Mouse (Mus musculus) gastrocnemius, postnatal 25 days (tissue): ENCODE data around the gene Mthfsd. TPM values are rescaled to one million over a fixed set of nuclear protein-coding genes. Genes with fewer than 3 reads are reported as not detected.

Experiments used
- DNase-seq: peaks from one replicate; pipeline ENCODE4 v3.0.0; 2022
- microRNA-seq, 2 experiments: library from miRNA; unstranded; fragments of <30 nt; microRNA quantifications; one replicate each; pipeline ENCODE4 v1.2.0; 2021; ENCODE audit warnings: borderline replicate concordance in 2 of 2
- total RNA-seq, 2 experiments: library from RNA; stranded (reverse); gene quantifications; 1 replicate in 1 of 2; 2 replicates in 1 of 2; pipeline ENCODE4 v1.2.3; 2021

Mthfsd gene
- total RNA-seq, 2 experiments from 2014 or later, result 14.6 to 15.0 TPM

DNA sequence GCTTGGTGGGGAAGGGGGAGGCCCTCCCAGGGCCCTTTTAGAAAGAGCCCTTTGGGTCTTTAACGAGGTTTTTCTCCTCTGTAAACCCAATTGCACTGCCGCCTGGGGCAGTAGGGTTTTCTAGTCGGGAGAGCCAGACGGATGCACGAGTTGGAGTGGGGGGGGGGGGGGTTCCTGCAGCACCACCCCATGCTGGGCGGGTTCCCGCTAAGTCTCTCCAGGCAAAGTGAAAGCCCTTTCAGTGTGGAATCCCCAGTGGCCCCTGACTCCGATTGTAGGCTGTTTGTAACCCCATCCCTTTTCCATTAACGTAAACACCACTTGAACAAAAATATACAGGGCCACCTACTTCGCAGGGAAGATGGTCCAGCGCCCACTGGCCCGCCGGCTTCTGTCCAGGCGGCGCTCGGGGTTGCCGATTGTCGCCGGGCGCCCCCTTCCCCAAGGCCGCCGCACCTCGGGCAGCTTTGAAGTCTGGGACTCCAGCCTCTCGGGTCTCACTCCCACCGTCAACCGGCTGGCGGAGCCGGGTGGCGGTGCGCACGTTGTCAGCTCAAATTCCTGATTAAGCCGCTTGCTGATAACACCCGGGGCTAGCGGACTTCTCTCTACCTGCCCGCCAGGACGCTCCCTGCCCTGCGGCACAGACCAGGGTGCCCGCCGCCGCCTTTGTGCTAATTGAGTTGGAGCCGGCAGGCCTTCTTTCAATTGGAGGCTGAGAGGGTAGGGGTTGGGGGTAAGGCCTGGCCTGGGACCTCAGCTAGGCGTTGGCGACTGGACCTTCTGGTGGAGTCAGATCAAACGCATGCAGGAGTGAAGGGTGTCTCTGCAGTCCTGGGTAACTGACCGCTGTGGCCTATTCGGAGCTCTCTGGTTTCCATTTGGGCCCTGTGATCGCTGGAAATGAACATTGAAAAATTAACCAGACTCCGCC lies 34.8 kb downstream of the Mthfsd start:
- DNase-seq, result no peak

DNA sequence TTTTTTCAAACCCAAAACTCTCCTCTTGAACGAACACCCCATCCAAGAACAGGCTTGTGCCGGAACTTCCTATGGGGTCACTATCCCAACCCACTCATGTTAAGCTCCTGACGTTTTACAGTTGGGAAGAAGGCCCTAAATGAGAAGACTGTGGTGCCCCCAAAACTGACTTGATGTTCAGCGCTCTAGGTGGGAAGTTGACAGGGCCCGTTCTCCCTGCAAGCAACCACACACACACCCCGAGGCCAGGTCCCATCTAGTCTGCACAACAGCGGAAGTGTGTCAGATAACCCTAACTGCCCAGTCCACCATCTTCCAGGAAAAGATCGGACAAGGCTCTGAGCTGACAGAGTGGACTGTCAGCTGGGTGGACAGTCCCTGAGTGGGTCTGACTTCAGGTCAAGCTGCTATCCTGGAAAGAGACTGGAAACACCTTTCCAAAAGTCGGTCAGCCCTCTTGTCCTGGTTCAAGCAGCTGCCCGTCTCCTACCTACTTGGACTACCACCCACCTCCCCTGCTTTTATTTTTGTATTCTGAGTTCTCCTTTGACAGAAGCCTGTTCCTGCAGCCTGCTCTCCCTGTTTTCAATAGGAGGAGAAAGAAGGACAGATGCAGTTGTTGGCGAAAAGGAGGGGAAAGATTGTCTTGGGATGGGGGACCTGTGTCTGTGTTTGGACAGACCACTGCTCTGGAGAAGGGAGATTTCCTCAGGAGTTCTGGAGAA lies 35.6 kb downstream of the Mthfsd start:
- no peak for DNase-seq

DNA sequence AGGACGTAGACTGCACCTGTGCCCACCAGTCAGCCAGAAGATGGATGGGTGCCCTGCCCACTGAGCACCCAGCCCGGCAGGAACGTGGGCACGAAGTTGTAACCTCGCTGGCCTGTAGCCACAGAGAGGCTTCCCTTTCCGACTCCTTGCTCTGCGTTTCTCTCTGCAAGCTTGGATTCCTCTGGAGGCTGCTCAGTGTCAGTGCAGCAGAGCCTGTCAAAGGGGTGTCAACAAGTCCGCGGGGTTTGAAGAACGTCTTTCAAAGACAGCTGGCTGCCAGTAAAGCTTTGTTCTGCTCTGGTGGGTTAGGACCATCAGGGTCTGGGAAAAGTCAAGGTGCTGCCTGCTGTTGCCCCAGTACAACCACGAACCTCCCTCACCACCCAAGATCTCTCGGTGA lies 36.7 kb downstream of the Mthfsd start:
- no peak for DNase-seq

DNA sequence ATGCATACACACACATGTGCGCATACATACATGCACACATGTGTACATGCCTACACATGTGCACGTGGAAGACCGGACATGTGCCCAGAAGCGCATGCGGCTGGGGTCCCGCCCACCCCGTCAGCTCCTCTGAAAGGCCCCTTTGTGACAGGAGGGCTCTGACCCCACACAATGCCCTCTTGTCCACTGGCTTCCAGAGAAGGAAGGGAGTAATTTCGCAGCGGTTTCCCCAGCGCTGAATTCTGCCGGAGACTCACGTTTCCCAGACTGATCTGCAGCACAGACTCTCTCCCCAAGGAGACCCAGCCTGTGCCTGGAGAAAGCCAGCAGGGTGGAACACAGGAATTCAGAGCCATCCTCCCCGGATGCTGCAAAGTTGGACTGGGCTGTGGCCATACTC lies 44.5 kb downstream of the Mthfsd start:
- DNase-seq, result no peak

GRCm38 (mm10) chr8:121062521-121062920 lies 45.7 kb downstream of the Mthfsd start:
- DNase-seq, result no peak

DNA sequence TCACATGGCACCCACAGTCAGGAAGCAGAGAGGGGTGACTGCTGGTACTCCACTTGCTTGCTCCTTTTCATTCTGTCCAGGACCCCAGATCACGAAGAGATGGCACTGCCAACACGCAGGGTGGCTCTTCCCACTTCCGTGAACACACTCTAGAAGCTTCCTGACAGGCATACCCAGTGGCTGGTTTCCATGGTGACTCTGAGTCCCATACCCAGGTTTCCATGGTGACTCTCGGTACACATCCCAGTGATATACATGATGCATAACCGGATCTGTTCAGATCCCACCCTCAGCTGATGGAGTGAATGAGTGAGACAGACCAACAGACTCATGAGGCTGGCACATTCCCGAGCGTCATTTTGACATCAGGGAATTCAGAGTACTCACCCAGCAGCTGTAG lies 49.1 kb downstream of the Mthfsd start:
- no peak for DNase-seq

DNA sequence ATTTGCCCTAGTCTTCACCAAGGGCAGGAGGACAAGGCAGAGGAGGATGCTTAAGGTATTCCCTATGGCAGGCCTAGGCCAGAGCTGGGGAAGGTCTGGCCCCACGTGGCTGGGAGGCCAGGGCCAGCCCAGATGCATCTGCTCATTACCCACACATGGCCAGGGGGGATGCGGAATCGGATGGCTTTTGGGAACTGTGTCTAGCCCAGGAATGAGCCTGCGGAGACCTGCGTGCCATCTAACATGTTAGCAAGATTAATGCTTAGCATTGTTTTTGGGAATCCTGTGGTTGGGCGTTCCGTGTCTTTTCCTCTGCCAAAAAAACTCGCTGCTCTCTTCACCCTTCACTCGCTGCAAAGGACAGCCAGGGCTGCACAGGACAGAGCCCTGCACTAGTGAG lies 50.1 kb downstream of the Mthfsd start:
- DNase-seq, result no peak

- no peak for DNase-seq
These were observed 60.8 kb downstream of the Mthfsd start for GRCm38 (mm10) chr8:121047441-121047840.

DNA sequence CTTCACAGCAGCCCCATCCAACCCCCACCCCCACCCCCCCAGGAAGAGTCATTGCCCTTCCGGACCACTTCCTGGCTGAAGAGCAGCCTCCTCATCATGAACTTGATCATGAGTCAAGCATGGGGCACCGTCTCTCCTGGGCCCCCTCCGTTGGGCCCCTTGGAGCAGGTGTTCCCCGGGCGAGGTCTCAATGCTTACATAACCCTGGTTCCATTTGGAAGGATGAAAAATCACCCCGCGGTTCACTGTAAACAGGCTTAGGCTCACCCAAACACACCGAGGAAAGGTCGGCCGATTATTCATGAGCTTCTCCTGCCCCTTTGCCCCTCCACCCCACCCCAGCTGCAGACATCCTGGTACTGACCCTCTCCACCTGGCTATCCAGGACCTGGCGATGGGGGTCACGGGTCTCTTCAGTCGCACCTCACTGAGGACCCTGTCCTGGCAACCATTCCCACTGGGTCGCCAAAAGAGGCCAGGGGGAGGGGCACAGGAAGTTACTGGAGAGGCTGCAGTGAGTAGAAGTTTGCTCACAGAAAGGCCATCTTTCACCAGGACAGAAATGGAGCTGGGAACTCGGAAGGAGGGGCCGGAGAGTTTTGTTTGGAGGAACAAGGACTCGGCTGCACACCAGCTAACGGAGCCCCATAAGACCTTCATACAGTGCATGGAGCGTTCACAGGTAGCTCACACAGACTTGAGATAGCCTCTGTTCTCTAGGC lies 64.3 kb downstream of the Mthfsd start:
- DNase-seq, result no peak

Small RNAs within 50 kb of the gene (microRNA-seq; reads per million reads assigned to microRNA genes)
- gene Gm27530, result 0 reads per million in 2 experiments

Other genes with a start within 250 kb of the Mthfsd start
- not detected for gene Foxf1, start 24.0 kb downstream of the Mthfsd start, total RNA-seq
- gene Foxc2, start 7.8 kb upstream of the Mthfsd start, total RNA-seq, result under 1 TPM; 0.41 to 0.54 TPM
- not detected for gene Foxl1, start 19.5 kb upstream of the Mthfsd start, total RNA-seq